Mouse (Mus musculus) layer of hippocampus, adult 8-10 months (tissue): ENCODE results near the gene Sft2d2. TPM values are rescaled to one million over a fixed set of nuclear protein-coding genes. Genes with fewer than 3 reads are reported as not detected.

ENCODE experiments used
- DNase-seq, 2 experiments: peaks; one replicate each; pipeline ENCODE4 v3.0.0; 2022; ENCODE audit warnings: low spot score in 2 of 2
- total RNA-seq, 4 experiments: library from RNA; stranded (reverse); gene quantifications; 2 replicates each; pipeline ENCODE4 v1.2.4; 2022

Sft2d2 gene
- 10 to 100 TPM; 14.1 to 17.6 (median 14.9) TPM for total RNA-seq

DNA sequence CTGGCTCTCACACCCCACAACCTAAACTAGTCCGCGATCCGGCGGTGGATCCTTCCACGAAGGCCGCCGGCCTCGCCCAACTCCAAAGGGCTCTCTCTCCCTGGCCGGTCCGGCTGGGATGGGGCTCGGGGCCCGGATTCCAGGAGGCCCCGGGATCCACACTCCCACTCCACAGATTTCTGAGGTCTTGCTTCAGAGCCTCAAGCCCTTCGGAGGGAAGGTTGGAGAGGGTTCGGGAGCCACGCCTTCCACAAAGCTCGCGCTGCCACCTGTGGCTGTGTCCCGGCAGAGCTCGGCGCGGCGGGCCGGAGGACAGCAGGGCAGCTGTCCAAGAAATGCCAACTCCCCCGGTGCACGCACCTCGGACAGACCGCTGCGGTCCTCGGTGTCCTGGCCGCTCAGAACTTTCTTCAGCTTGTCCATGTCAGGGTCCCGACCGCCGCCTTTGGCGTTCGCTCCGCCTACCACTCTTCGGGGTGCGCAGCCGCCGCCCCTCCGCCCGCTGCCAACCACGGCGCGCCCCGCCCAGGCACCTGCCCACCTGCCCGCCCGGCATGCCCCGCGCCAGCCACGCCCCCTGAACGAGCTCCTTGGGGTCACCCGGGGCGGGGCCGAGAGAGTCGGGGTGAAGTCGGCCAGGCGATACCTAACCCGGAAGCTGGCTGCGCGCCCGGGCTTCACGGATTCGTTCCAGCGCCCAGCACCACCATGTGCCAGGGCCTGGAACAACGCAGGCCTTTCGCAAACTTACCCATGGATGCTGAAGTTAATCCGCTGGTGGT lies at the start of gene Sft2d2:
TSS of gene Sft2d2 (minus strand) at position 559 of the 782 bp plus-strand sequence.
- peak; percentile 53 to 75 for DNase-seq

DNA sequence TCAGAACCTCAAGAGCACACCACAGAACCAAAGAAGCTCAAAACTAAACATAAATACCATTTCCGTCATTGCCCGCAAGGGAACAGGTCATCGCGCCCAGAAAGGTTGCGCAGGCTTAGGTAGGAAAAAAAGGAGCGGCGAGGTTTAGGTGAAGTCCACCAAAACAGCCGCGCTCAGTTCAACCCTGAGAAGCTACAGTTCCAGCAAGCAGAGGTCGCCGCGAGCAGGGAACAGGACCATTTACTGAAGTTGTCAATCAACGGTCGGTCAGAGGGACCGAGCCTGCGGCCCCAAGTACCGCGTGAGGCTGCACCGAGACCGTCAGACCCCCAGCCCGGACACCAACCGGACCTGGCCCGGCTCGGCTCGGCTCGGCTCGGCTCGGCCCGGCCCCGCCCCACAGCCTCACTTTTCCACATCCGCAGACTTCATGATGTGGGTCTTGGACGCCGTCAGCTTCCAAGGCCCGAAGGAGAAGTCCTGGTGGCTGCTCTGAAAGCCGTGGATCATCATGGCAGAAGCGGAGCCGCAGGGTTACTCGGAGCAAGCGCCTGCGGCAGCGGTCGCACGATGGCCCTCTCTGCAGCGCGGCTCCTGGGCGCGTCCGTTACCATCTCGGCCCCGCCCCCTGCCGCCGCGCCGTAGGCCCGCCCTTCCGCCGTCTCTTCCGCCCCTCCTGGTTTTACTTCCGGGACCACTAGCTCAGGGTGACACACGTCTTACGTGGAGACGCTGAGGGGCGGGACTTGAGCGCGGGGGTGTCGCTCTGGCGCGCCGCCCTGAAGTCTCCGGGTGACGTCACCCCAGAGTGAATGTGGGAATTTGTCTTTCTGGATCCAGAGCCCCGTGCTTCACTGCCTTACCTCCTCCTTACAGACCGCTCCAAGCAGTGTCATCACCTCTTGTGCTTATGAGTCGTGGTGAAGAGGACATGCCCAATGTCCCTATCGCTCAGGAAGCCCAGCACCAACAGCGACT lies 42.4 kb upstream of the Sft2d2 start, which contains the start of gene Tiprl:
TSS of gene Tiprl (minus strand) at position 676 of the 978 bp plus-strand sequence.
- DNase-seq = peak; percentile 98

GRCm38 (mm10) chr1:165235846-165236245 lies 41.6 kb upstream of the Sft2d2 start:
- no peak for DNase-seq

- DNase-seq = no peak
Measured at GRCm38 (mm10) chr1:165233806-165234205, 39.6 kb upstream of the Sft2d2 start.

DNA sequence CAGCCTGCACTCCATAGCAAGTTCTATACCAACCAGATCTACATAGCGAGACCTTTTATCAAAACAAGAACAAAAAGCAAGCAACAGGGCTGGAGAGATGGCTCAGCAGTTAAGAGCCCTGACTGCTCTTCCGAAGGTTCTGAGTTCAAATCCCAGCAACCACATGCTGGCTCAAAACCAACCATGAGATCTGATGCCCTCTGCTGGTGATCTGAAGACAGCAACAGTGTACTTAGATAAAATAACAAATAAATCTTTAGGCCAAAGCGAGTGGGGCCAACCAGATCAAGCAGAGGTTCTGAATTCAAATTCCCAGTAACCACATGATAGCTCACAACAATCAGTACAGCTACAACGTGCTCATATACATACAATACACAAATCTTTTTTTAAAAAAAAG lies 36.5 kb upstream of the Sft2d2 start:
- no peak for DNase-seq

DNA sequence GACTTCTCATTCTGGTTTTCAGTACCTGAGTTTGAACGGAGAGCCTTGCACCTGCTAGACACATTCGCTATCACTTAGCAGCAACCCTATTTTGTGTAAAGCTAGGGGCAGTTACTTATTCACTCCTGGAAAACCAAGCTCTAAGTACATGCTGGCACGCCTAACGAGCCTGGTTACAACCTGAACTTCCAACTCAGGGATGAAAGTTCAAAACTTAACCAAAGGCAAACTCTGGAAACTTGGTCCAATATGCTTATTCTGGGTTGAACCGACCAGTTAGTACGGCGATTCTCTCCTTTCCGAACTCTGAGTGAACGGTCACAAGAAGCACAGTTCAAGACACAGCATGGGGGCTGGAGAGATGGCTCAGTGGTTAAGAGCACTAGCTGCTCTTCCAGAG lies 35.3 kb upstream of the Sft2d2 start:
- no peak for DNase-seq

- no peak for DNase-seq
Measured at GRCm38 (mm10) chr1:165217023-165217589, 22.9 kb upstream of the Sft2d2 start.

- no peak for DNase-seq
Measured at GRCm38 (mm10) chr1:165215831-165216230, 21.6 kb upstream of the Sft2d2 start.

GRCm38 (mm10) chr1:165205591-165205990 lies 11.4 kb upstream of the Sft2d2 start:
- no peak for DNase-seq

- no peak for DNase-seq
Measured at GRCm38 (mm10) chr1:165203488-165204035, 9.3 kb upstream of the Sft2d2 start.

DNA sequence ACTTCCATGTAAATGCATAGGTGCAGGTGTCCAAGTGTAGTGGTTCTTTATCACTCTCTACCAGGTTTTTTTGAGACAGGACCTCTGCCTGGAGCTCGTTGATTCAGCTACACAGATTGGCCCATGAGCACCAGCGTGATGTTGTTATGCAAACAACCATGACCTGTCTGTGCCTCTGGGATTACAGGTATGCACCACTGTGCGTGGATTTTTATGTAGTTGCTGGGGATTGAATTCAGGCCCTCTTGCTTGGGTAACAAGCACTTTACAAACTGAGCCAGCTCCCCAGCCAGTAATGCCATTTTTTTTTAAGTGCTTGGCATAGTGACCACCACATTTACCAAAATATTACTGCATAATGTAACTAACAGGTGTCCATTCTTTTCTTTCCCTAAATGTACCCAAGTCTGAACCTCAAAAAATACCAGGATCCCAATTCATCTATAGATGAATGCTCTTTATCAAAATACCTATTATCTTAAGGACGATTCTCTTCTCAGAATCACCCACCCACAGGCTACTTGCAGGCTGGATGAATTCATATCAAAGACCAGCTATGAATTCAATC lies 7.3 kb upstream of the Sft2d2 start:
- DNase-seq = no peak

- DNase-seq = no peak
Measured at GRCm38 (mm10) chr1:165200748-165201147, 6.5 kb upstream of the Sft2d2 start.

- DNase-seq = no peak
Measured at GRCm38 (mm10) chr1:165199639-165200038, 5.4 kb upstream of the Sft2d2 start.

- DNase-seq = no peak
Measured at GRCm38 (mm10) chr1:165198951-165199350, 4.7 kb upstream of the Sft2d2 start.

DNA sequence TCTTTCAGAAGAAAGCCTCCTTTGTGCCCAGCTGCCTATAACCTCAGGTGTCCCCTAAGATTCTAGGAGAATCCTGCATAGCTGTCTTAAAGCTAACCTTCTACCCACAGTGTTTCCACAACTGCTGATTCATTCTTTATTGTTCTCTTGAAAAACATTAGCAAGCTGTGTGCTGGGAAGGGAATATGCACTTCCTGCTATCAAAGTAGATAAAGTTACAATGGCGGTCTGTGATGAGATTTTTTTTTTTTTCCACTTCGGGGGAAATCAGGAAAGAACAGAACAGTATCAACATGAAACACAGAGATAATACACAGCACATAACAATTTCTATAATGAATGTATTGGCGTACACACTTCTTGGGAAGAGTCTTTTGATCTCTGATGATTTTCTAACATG lies 3.6 kb upstream of the Sft2d2 start:
- no peak for DNase-seq

GRCm38 (mm10) chr1:165195396-165195960 lies 1.2 kb upstream of the Sft2d2 start:
- no peak for DNase-seq

GRCm38 (mm10) chr1:165194662-165195013 lies 400 bp upstream of the Sft2d2 start:
- no peak for DNase-seq

DNA sequence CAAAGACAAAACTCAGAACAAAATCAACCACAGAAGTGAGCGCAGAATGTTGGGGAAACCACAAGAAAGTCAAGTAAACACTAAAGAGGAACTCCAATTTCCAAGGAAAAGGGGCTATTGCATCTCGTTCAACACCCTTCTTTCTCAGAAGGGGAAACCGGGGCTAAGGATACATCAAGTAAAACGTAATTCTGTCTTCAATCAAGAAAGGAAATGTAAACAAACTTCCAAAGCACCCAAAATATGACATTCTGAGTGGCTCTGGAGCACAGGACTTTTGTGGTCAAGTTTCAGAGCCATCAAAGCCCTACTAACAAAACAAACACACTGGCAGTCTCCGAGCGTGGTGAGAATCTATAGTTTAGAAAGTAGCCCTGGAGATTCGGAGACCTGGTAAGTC lies 812 bp downstream of the Sft2d2 start:
- no peak for DNase-seq

DNA sequence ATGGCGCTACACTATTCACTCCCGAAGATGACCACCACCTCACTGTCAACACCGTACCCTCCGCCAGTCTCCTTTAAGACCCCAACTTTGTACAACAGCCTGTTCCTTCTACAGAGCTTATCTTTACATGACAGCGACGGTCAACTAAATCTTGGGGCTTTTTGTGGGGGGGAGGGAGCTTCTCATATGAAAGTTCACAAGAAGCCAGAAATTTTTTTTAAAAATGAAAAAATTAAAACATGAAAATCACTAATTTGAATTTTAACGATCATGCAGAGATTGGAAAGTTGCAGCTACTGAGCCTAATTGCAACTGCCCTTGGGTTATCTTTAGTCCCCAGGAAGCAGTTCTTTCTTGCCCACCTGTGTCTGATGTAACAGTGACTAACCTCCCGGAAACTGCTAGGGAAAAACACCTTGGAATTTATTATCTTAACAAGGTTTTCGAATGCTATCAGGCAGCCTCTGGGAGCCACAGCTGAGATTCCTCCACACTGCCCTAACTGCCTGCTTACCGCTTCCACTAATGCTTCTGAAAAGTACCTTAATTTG lies 1.4 kb downstream of the Sft2d2 start:
- no peak for DNase-seq

- DNase-seq = no peak
Measured at GRCm38 (mm10) chr1:165192102-165192501, 2.1 kb downstream of the Sft2d2 start.

GRCm38 (mm10) chr1:165191611-165192010 lies 2.6 kb downstream of the Sft2d2 start:
- no peak for DNase-seq
